Mouse (Mus musculus) skeletal muscle tissue, postnatal 0 days (tissue): ENCODE results near the gene Olfr1328. TPM values are rescaled to one million over a fixed set of nuclear protein-coding genes. Genes with fewer than 3 reads are reported as not detected.

Experiments
- polyA plus RNA-seq: library from polyadenylated mRNA; unstranded; fragments of >200 nt; fragmentation: Nextera tagmentation; extraction: Ambion mirVana; gene quantifications from 2 replicates; pipeline ENCODE4 v1.2.1, GENCODE M21; 2015

Olfr1328 gene
- polyA plus RNA-seq: not detected in 2 replicates

GRCm38 (mm10) chr4:118938512-118938911 is at the start of gene Olfr1328:
Olfr1328 (minus strand) TSS chr4:118938612.

GRCm38 (mm10) chr4:118961141-118961628 is 22.8 kb upstream of the Olfr1328 start, which contains the start of gene Lao1:
Lao1 (plus strand) TSS chr4:118961578.

GRCm38 (mm10) chr4:118917365-118917764 is 21.0 kb downstream of the Olfr1328 start, which contains the start of gene Olfr1329:
Olfr1329 (minus strand) TSS chr4:118917465.

GRCm38 (mm10) chr4:118888297-118888696 is 50.1 kb downstream of the Olfr1328 start, which contains the start of gene Olfr1330:
Olfr1330 (plus strand) TSS chr4:118888597.

Other genes with a start within 250 kb of the Olfr1328 start
- gene Olfr1342, start 245.9 kb downstream of the Olfr1328 start, polyA plus RNA-seq: not detected in 2 replicates
- gene Olfr1341, start 235.1 kb downstream of the Olfr1328 start, polyA plus RNA-seq: not detected in 2 replicates
- gene Olfr1340, start 218.5 kb downstream of the Olfr1328 start, polyA plus RNA-seq: not detected in 2 replicates
- gene Olfr1339, start 206.4 kb downstream of the Olfr1328 start, polyA plus RNA-seq: not detected in 2 replicates
- gene Olfr1338, start 179.9 kb downstream of the Olfr1328 start, polyA plus RNA-seq: not detected in 2 replicates
- 0.18 TPM in 1 of 2 replicates, not detected in the other for gene Olfr1337, start 156.0 kb downstream of the Olfr1328 start, polyA plus RNA-seq
- not detected in 2 replicates for gene Olfr1335, start 128.7 kb downstream of the Olfr1328 start, polyA plus RNA-seq
- not detected in 2 replicates for gene Olfr1333, start 102.3 kb downstream of the Olfr1328 start, polyA plus RNA-seq
- not detected in 2 replicates for gene Olfr1331, start 74.0 kb downstream of the Olfr1328 start, polyA plus RNA-seq
- gene Olfr1330, start 50.0 kb downstream of the Olfr1328 start, polyA plus RNA-seq: 0.06 TPM in 1 of 2 replicates, not detected in the other
- not detected in 2 replicates for gene Olfr1329, start 21.1 kb downstream of the Olfr1328 start, polyA plus RNA-seq
- gene Lao1, start 23.0 kb upstream of the Olfr1328 start, polyA plus RNA-seq: 0.05 and 0.10 TPM in 2 replicates
- 5.2 and 7.6 TPM in 2 replicates for gene Slc2a1, start 170.1 kb upstream of the Olfr1328 start, polyA plus RNA-seq
- 7.5 and 8.4 TPM in 2 replicates for gene Zfp691, start 235.6 kb upstream of the Olfr1328 start, polyA plus RNA-seq